Mouse (Mus musculus) ES-E14 (cell line): ENCODE results near the gene Sdhaf3.

ENCODE experiments used
- CHD2 ChIP-seq: IDR thresholded peaks from 2 replicates; pipeline ENCODE4 v1.6.1; 2014; ENCODE audit warnings: mild to moderate bottlenecking, low read depth, low read length, inconsistent platforms
- HCFC1 ChIP-seq: IDR thresholded peaks from 2 replicates; pipeline ENCODE4 v1.6.1; 2012; ENCODE audit warnings: low read length, inconsistent platforms, borderline replicate concordance; ENCODE audit not compliant: insufficient read depth
- MAFK ChIP-seq: IDR thresholded peaks from 2 replicates; pipeline ENCODE4 v1.6.1; 2014; ENCODE audit warnings: mild to moderate bottlenecking, low read depth, low read length, inconsistent platforms; ENCODE audit not compliant: insufficient read depth
- ZC3H11A ChIP-seq: IDR thresholded peaks from 2 replicates; pipeline ENCODE4 v1.6.1; 2012; ENCODE audit warnings: low read depth, mild to moderate bottlenecking, inconsistent platforms, low read length, borderline replicate concordance
- ZNF384 ChIP-seq: IDR thresholded peaks from 2 replicates; pipeline ENCODE4 v1.6.1; 2012; ENCODE audit warnings: low read depth, low read length, inconsistent platforms

DNA sequence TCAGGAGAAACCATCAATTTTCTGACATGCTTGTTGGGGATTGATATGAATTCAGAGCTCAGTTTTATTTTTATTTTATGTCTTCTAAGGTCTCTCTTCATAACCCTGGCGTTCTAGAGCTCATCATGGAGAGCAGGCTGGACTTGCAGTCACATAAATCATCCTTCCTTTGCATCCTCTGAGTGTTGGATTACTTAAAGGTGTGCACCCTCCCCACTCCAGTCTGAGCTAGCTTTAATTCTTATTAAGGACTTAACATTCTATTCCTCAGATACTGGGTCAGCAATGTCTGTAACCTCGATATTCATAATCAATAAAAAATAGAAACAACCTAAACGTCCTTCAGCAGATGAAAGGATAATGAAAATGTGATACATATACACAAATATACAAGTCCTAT, 126.2 kb downstream of the Sdhaf3 start:
- no peak for TF ChIP-seq ZC3H11A
- no peak for TF ChIP-seq CHD2
- no peak for TF ChIP-seq ZNF384
- TF ChIP-seq HCFC1: no peak
- no peak for TF ChIP-seq MAFK
